Mouse (Mus musculus) midbrain, postnatal 0 days (tissue): ENCODE measurements around the gene Armc12. TPM values are rescaled to one million over a fixed set of nuclear protein-coding genes. Genes with fewer than 3 reads are reported as not detected.

Experiments used
- ATAC-seq: fragments of 200-750 bp; cut with Nextera tagmentation; 2 replicates; pipeline ENCODE4 v1.8.0; 2017; ENCODE audit warnings: moderate number of reproducible peaks, mild to moderate bottlenecking, moderate TSS enrichment, moderate library complexity; ENCODE audit not compliant: low FRiP score
- DNase-seq: peaks from one replicate; pipeline ENCODE4 v3.0.0-alpha.2; 2015; ENCODE audit warnings: low spot score
- H3K27ac ChIP-seq: fragments of 300-500 bp; sonication (generic); 2 replicates; pipeline ENCODE4 v1.5.1; 2014; ENCODE audit warnings: low read depth, mild to moderate bottlenecking, low read length, mixed read lengths
- H3K27me3 ChIP-seq: fragments of 300-500 bp; sonication (generic); 2 replicates; pipeline ENCODE4 v1.6.1; 2014; ENCODE audit warnings: low read length, control low read depth, mixed read lengths; ENCODE audit not compliant: insufficient read depth
- H3K36me3 ChIP-seq: fragments of 300-500 bp; sonication (generic); 2 replicates; pipeline ENCODE4 v1.6.1; 2014; ENCODE audit warnings: low read length, control low read depth, mixed read lengths; ENCODE audit not compliant: insufficient read depth
- H3K4me1 ChIP-seq: fragments of 300-500 bp; sonication (generic); 2 replicates; pipeline ENCODE4 v1.6.1; 2014; ENCODE audit warnings: mild to moderate bottlenecking, control low read depth, antibody characterized with exemption, low read length, mixed read lengths; ENCODE audit not compliant: insufficient read depth
- H3K4me2 ChIP-seq: fragments of 300-500 bp; sonication (generic); 2 replicates; pipeline ENCODE4 v1.6.1; 2014; ENCODE audit warnings: low read depth, mild to moderate bottlenecking, low read length, mixed read lengths; ENCODE audit not compliant: poor library complexity, severe bottlenecking
- H3K4me3 ChIP-seq: fragments of 300-500 bp; sonication (generic); 2 replicates; pipeline ENCODE4 v1.5.1; 2014; ENCODE audit warnings: low read depth, mild to moderate bottlenecking, low read length, moderate library complexity
- H3K9ac ChIP-seq: fragments of 300-500 bp; sonication (generic); replicated peaks from 2 replicates; pipeline ENCODE4 v1.6.1; 2014; ENCODE audit warnings: mild to moderate bottlenecking, low read length, moderate library complexity, mixed read lengths; ENCODE audit not compliant: poor library complexity, severe bottlenecking
- H3K9me3 ChIP-seq: fragments of 300-500 bp; sonication (generic); 2 replicates; pipeline ENCODE4 v1.6.1; 2016; ENCODE audit warnings: low read length, control low read depth
- CTCF ChIP-seq: IDR thresholded peaks from 2 replicates; pipeline ENCODE4 v1.5.1; 2016; ENCODE audit warnings: antibody characterized with exemption, mild to moderate bottlenecking
- WGBS: fragments of 180-500 bp; shearing (Covaris S2); extraction: QIAGEN DNeasy Blood & Tissue Kit; methylation state at CpG from one replicate; pipeline ENCODE4 v1.1.7; 2014; 5-methylcytosine and 5-hydroxymethylcytosine counted together
- polyA plus RNA-seq: library from polyadenylated mRNA; unstranded; fragments of >200 nt; fragmentation: Nextera tagmentation; extraction: Ambion mirVana; gene quantifications from 2 replicates; pipeline ENCODE4 v1.2.1, GENCODE M21; 2015
- total RNA-seq: library from RNA; depleted of rRNA; stranded (reverse); fragments of >200 nt; gene quantifications from 2 replicates; pipeline ENCODE4 v1.2.3, GENCODE M21; 2014

Gene Armc12
- total and polyA plus RNA-seq, 2 experiments from 2014 or later = not detected

DNA sequence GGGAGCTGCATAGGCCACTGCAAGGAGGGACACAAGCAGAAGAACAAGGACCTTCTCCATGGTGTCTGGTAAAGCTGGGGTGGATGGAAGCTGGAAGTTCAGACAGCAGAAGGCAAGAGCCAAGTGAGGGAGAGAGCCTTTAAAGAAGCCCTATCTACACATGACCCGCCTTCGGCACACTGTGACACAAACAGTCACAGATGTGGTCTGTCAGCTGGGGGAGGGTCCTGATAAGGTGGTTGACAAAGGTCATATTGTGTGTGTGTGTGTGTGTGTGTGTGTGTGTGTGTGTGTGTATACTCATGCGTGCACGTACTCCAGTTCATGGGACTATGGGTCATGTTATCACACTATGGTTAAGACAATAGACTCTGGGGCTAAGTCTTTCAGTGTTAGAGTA lies 30.0 kb downstream of the Armc12 start, which contains the start of gene Clps:
Gene Clps (minus strand): TSS at position 169 of the 400 bp plus-strand sequence.
- H3K36me3 ChIP-seq = no peaks in the 10 kb centered on the region
- H3K4me1 ChIP-seq = no peaks in the 10 kb centered on the region
- H3K4me2 ChIP-seq = no peak within 1 kb of the TSS
- 92% methylated on average over 4 of the region's 4 CpGs for WGBS
- H3K27me3 ChIP-seq = no peaks in the 10 kb centered on the region
- no peak within 1 kb of the TSS for H3K9ac ChIP-seq
- no peaks in the 10 kb centered on the region for H3K9me3 ChIP-seq
- H3K4me3 ChIP-seq = no peak within 1 kb of the TSS
- DNase-seq = no peak
- H3K27ac ChIP-seq = no peak within 1 kb of the TSS
- no peak for ATAC-seq
- TF ChIP-seq CTCF = no peak

GRCm38 (mm10) chr17:28561613-28562012 lies 31.0 kb downstream of the Armc12 start:
- no peak overlapping the region for H3K27ac ChIP-seq
- TF ChIP-seq CTCF = no peak
- H3K9me3 ChIP-seq = no peaks in the 10 kb centered on the region
- H3K4me3 ChIP-seq = no peak overlapping the region
- 61% methylated on average over 7 of the region's 7 CpGs for WGBS
- no peaks in the 10 kb centered on the region for H3K36me3 ChIP-seq
- no peak overlapping the region for H3K4me2 ChIP-seq
- no peak overlapping the region for H3K9ac ChIP-seq
- DNase-seq (no peak), ATAC-seq (no peak)
- H3K27me3 ChIP-seq = no peaks in the 10 kb centered on the region
- H3K4me1 ChIP-seq = no peaks in the 10 kb centered on the region

DNA sequence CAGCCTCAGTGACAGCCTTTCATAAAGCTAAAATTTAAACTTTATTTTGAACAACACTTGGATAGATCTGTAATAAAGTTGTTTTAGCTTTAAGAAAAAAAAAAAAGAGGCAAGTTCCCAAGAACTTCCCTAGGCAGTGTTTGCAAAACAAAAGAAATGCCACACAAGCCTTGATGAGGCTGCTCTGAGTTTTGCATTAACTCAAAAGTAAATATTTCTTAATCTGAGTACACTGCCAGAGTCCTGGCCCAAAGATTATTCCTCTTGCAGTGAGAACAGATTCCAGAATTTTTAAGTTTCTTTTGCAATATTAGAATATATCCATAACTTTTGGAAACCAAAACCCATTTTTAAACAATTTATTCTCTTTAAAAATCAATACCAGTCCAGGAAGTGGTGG lies 34.6 kb downstream of the Armc12 start:
- ATAC-seq = no peak

GRCm38 (mm10) chr17:28567541-28567940 lies 36.9 kb downstream of the Armc12 start:
- DNase-seq (no peak), ATAC-seq (no peak)
- WGBS = 17% methylated on average over 3 of the region's 3 CpGs
- no peak overlapping the region for H3K27ac ChIP-seq
- H3K27me3 ChIP-seq = no peaks in the 10 kb centered on the region
- H3K36me3 ChIP-seq = no peaks in the 10 kb centered on the region
- H3K4me2 ChIP-seq = no peak overlapping the region
- no peak overlapping the region for H3K4me3 ChIP-seq
- no peaks in the 10 kb centered on the region for H3K9me3 ChIP-seq
- no peaks in the 10 kb centered on the region for H3K4me1 ChIP-seq
- TF ChIP-seq CTCF = no peak
- H3K9ac ChIP-seq = no peak overlapping the region

More for the DNA sequence above, 34.6 kb downstream of the Armc12 start:
- DNase-seq = no peak
- Histone ChIP-seq H3K27me3 (no peaks in the 10 kb centered on the region), H3K4me2 (no peak overlapping the region), H3K4me1 (no peaks in the 10 kb centered on the region), H3K4me3 (no peak overlapping the region), H3K9ac (no peak overlapping the region), H3K9me3 (no peaks in the 10 kb centered on the region), H3K36me3 (no peaks in the 10 kb centered on the region), H3K27ac (no peak overlapping the region)
- no peak for TF ChIP-seq CTCF

DNA sequence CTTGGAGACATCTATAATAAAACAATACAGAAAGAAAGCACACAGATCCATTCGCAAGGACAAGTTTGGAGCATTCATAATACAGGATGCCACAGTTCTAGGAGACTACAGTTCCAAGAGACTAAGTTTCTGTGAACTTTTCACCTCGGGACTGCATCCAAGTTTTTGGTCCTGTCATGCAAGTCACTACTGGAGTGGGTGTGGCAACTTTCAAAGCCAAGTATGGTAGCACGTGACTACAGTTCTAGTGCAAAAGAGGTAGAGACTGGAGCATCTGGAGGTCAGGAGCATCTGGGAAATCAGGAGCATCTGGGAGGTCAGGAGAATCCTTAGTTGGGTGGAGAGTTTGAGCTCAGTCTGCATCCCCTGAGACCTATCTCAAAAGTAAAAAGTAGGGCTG lies 41.3 kb downstream of the Armc12 start:
- no peak overlapping the region for H3K4me2 ChIP-seq
- no peak for DNase-seq
- no peaks in the 10 kb centered on the region for H3K27me3 ChIP-seq
- TF ChIP-seq CTCF = no peak
- ATAC-seq = no peak
- no peaks in the 10 kb centered on the region for H3K9me3 ChIP-seq
- no peak overlapping the region for H3K4me3 ChIP-seq
- 89% methylated on average over 3 of the region's 3 CpGs for WGBS
- no peaks in the 10 kb centered on the region for H3K36me3 ChIP-seq
- no peak overlapping the region for H3K27ac ChIP-seq
- H3K4me1 ChIP-seq = peaks cover 8% of the 10 kb centered on the region; the same call in 1 of the 2 replicates
- no peak overlapping the region for H3K9ac ChIP-seq

DNA sequence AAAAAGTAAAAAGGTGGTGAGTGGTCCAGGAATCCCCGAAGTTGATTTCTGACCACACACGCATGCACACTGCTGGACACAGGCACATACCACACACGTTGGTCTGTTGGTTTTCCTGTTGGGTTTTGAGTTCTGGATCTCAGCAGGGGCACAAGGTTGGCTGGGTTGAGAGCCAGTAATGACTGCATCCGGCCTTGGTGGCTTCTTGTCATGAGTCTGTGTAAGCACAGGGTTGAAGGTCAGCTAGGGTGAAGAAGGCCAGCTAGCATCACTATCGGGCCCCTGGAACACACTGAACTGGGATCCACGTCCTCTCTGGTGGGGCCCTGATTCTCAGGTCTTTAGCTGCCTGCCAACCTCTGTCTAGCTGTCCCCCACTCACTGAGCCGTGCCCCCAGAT lies 41.9 kb downstream of the Armc12 start:
- DNase-seq = no peak

More for the DNA sequence above, 41.9 kb downstream of the Armc12 start:
- Histone ChIP-seq H3K27me3 (no peaks in the 10 kb centered on the region), H3K27ac (no peak overlapping the region), H3K4me2 (no peak overlapping the region), H3K4me1 (peaks cover 11% of the 10 kb centered on the region; the same call in 1 of the 2 replicates), H3K4me3 (no peak overlapping the region), H3K9ac (no peak overlapping the region), H3K9me3 (no peaks in the 10 kb centered on the region), H3K36me3 (no peaks in the 10 kb centered on the region)
- 86% methylated on average over 7 of the region's 7 CpGs for WGBS
- TF ChIP-seq CTCF = no peak
- no peak for ATAC-seq
